Mouse (Mus musculus) lung, postnatal 0 days (tissue): Measurements from ENCODE around the gene Zranb1.

Experiments
- CTCF ChIP-seq: IDR thresholded peaks from 2 replicates; pipeline ENCODE4 v1.5.1; 2016; ENCODE audit warnings: antibody characterized with exemption, mild to moderate bottlenecking
- EP300 ChIP-seq: IDR thresholded peaks from 2 replicates; pipeline ENCODE4 v1.6.1; 2016; ENCODE audit warnings: antibody characterized with exemption, mild to moderate bottlenecking, control low read depth

- no peak for TF ChIP-seq CTCF
- no peak for TF ChIP-seq EP300
These were observed 47.0 kb downstream of the Zranb1 start for GRCm38 (mm10) chr7:132977981-132978380.
